Mouse (Mus musculus): ENCODE measurements around the gene Metrn.
"Not testable (repeated sequence)": the region's sequence is repeated elsewhere in the genome, so short reads cannot be mapped to it uniquely, and the experiment has no call there.

Gene Metrn

DNA sequence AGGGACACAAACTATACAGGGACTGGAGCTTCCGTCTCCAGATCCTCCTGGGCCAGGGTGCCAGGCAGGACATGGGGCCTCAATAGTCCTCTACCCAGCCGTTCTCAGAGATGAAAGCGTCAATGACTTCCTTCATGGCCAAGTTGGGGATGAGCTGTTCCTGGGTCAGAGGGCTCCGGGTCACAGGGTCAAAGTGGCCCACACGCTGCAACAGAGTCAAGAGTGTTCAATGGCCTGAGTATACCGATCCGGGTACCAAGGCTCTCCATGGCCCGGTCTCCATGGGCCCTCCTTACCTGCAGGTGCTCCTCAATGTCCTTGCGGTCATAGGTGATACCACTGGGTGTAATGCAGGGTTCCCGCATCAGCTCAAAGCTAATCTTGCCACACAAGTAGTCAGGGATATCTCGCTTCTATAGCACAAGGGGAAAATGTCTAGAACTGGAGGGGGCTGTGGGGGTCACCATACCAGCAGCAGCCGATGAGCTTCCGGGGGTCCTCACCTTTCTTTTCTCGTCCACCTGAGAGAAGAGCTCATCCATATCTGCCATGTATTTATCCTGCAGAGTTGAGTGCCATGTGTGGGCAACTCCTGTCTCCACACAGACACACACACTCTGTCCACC, 34.0 kb upstream of the Metrn start:
- no peak for DNase-seq (ENCODE audit: low spot score)

DNA sequence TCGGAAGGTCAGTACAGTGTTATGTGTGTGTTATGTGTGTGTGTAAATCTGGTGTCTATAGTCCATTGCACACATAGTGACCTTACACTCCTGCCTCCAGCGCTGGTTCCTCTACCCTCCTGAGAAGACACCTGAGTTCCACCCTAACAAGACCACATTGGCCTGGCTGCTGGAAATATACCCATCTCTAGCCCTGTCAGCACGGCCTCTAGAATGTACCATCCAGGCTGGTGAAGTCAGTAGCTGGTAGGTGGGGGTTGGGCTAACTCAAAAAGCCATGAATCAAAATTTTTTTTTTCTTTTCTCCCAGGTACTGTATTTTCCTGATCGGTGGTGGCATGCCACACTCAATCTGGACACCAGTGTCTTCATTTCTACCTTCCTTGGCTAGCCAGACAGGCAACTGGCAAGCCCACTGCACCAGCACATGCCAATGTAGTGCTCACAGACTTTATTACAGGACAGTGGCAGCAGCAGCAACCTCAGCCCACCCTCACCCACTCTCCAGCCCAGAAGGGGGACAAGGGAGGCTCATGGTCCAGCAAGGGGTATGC, 33.3 kb upstream of the Metrn start:
- DNase-seq (ENCODE audit: low spot score), result no peak

DNA sequence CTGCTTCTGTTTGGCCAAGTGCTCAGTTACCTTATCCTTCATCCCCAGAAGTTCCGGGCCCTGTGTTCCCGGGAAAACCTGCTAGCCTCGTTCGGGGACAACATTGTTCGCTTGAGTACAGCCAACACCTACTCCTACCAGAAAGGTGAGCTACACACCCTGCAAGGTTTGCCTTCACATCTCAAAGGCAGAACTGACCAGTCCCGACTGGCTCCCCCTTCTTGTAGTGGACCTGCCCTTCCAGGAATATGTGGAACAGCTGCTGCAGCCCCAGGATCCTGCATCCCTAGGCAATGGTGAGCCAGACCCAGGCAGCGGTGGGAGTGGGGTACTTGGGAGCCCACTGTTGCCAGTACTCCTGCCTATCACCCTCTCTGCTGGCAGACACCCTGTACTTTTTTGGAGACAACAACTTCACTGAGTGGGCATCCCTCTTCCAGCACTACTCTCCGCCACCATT, 32.7 kb upstream of the Metrn start:
- DNase-seq (ENCODE audit: low spot score), result no peak

DNA sequence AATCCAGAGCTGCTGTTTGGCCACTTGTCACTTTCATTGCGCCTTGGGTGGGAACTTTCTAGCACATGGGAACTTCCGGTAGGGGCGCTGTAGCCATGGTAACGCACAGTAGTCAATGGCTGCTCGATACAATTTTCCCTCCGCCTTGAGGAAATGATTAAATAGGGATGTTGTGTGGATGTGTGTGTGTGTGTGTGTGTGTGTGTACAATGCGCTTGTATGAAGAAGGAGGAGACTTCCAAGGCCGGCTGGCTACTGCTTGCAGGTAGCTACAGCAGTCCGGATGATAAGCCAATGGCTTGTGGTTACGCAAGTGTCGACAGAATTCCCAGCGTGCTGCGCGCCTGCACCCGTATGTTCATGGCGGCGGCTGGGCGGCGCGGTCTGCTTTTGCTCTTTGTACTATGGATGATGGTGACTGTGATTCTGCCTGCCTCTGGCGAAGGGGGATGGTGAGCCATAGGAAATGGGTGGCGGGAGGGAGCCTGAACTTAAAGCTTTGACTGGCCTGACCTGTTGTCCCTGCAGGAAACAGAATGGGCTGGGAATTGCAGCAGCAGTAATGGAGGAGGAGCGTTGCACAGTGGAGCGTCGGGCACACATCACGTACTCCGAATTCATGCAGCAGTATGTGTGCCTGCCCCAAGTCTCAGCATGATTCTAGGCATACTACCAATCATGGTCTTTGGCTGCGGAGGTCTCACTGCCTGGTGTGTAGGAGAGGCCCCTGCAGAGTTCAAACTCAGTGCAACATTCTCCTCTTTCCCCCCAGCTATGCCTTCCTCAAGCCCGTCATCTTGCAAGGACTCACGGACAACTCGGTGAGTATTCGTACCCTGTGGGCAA, 32.0 kb upstream of the Metrn start, which contains the start of gene Jmjd8:
Gene Jmjd8, plus strand, starts transcription at position 156 of the 846 bp plus-strand sequence.
- DNase-seq (ENCODE audit: low spot score), result peak; percentile 74

DNA sequence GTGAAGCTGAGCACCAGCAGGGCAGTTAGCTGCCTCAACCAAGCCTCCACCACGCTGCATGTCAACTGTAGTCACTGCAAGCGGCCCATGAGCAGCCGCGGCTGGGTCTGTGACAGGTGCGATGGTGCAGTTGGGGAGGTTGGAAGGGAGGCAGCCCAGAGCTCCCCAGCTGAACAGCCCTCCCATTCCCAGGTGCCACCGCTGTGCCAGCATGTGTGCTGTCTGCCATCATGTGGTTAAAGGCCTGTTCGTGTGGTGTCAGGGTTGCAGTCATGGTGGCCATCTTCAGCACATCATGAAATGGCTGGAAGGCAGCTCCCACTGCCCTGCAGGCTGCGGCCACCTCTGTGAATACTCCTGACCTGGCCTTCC, 31.3 kb upstream of the Metrn start:
- DNase-seq (ENCODE audit: low spot score), result no peak

DNA sequence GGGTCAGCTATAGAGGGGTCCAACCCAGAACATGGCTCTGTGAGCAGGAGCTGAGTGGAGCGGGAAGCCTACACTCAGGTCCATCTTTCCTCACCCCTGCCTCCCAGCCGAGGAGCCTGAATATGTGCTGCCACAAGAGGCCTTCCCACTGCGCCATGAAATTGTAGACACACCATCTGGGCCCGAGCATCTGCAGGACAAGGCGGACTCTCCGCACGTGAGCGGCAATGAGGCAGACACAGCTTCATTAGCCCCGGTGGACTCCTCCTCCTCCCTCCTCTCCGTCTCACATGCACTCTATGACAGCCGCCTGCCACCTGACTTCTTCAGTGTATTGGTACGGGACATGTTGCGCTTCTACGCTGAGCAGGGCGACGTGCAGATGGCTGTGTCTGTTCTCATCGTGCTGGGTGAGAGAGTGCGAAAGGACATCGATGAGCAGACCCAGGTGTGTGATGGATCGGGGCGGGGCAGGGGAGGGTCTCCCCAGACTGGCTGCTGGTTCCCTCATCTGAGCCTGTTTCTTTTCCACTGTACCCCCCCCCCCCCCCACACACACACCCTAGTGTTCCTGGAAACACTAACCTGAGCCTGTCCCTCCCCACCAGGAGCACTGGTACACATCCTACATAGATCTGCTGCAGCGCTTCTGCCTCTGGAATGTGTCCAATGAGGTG, 30.7 kb upstream of the Metrn start:
- no peak for DNase-seq (ENCODE audit: low spot score)

DNA sequence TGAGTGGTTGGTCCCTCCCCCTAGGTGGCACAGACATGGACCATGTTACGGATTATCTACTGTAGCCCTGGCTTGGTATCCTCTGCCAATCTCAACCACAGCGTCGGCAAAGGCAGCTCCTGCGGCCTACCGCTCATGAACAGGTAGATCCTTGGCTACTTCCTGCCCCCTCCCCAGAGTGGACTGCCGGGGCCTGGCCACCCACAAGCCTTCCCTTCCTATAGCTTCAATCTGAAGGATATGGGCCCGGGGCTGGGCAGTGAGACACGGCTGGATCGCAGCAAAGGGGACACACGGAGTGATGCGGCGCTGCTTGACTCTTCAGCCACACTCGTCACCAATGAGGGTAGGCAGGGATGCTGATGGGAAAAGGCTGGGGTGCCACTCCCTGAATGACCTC, 30.1 kb upstream of the Metrn start:
- DNase-seq (ENCODE audit: low spot score), result no peak

DNA sequence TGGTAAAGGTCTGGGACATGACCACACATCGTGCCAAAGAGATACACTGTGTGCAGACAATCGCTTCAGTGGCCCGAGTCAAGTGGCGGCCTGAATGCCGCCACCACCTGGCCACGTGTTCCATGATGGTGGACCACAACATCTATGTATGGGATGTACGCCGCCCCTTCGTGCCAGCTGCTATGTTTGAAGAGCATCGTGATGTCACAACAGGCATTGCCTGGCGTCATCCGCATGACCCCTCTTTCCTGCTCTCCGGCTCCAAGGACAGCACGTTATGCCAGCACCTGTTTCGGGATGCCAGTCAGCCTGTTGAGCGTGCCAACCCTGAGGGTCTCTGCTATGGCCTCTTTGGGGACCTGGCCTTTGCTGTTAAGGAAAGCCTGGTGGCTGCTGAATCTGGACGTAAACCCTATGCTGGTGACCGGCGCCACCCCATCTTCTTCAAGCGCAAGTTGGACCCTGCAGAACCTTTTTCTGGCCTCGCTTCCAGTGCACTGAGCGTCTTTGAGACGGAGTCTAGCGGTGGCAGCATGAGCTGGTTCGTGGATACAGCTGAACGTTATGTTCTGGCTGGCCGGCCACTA, 29.1 kb upstream of the Metrn start:
- no peak for DNase-seq (ENCODE audit: low spot score)

DNA sequence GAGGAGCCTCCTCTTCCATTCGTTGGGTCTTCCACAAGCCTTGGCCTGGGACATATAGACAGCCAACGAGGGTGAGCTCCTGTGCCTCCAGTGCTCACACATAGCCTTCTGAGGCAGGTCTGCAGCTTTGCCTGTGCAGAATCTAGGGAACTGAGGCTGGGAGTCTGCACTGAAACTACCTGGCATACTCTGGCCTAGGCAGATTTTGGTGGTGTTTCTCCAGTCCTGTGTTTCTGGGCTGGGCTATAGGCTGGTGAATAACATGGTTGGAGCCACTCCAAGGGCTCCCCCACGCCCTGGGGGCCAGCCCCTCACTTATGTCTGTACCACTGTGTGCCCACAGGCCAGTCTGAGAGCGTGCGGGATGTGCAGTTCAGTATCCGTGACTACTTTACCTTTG, 28.4 kb upstream of the Metrn start:
- DNase-seq (ENCODE audit: low spot score), result no peak

DNA sequence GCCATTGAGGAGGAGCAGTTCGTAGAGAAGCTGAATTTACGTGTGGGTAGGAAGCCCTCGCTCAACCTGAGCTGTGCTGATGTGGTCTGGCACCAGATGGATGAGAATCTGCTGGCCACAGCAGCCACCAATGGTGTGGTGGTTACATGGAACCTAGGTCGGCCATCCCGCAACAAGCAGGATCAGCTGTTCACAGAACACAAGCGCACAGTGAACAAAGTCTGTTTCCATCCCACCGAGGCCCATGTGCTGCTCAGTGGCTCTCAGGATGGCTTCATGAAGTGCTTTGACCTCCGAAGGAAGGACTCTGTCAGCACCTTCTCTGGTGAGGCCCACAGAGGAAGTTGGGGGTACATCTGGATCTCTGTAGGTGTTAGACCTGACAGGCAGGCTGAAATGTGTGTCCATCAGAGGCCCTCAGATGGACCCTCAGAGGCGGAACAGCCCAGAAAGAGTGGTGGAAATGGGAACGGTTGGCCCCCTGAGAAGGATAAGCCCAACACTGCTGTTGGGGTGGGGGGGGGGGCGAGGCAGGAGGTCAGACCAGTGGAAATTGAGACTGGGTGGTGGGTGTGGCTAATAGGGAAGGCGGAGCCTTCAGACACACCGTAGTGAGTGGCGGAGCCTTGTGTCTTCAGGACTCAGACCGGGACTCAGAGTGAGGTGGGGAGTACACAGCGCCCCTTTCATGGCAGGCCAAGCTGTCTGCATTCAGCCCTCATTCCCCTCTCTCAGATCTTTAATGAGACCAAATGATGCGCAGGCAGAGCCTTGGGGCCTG, 27.6 kb upstream of the Metrn start:
- no peak for DNase-seq (ENCODE audit: low spot score)

DNA sequence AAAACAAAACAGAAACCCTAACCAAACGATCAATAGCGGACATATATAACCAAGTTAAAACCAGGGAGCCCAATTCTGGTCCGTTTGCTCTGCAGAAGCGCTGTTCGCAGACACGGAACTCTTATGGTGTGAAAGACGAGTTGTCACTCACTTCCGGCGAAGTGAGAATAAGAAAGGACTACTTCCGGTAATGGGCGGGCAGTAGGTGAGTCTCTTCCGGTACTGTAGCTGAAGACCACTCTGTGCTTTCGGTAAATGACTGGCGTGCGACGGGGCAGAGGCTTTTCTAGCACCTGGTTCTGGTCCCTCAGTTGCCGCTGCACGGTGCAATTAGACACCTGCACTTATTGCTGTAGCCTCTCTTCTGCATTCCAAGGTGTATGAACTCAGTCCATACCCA, 26.5 kb upstream of the Metrn start, which contains the start of gene Wdr24:
Gene Wdr24, plus strand, starts transcription at position 176 of the 400 bp plus-strand sequence.
- peak; percentile 76 for DNase-seq (ENCODE audit: low spot score)

DNA sequence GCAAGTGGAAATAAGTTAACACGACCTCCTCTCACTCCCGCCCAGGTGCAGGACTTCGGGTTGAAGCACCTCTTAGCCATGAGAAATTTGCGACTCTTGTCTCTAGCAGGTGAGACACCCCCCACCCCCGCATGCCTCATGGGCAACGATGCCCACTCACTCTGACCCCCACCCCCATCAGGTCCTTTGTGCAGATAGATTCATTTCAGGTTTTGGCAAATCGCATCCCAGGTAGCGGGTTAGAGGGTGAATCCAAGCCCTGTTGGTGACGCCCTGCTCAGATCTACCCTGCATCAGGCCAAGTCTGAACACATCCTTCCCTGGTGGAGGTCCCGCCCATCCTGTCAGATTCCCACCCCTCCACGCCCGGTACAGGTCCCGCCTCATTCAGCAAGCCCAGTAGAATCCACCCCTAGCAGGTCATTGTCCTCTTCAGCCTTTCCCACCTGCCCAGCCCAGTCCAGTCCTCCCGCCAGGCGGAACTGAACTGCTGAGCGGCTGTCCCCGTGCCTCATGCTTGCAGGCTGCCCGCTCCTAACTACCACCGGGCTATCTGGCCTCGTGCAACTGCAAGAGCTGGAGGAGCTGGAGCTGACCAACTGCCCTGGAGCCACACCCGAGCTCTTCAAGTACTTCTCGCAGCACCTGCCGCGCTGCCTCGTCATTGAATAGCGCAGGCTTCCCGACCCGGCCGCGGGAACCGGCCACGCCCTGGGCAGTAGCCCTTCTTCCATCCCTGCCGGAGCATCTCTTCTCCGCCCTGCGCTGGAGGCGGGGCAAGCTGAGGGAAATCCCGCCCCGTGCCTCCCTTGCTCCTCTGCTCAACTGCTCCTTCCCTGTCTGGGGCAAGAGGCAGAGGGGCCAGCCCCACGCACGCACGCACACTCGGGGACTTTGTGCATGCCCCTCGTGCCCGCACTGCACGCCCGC, 22.2 kb upstream of the Metrn start:
- no peak for DNase-seq (ENCODE audit: low spot score)

DNA sequence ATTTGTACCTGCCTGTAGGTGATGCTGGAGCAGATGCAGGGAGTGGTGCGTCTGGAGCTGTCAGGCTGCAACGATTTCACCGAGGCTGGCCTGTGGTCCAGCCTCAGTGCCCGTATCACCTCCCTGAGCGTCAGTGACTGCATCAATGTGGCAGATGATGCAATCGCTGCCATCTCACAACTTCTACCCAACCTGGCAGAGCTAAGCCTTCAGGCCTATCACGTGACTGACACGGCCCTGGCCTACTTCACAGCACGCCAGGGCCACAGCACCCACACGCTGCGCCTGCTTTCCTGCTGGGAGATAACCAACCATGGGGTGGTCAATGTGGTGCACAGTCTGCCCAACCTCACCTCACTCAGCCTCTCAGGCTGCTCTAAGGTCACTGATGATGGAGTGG, 20.7 kb upstream of the Metrn start:
- no peak for DNase-seq (ENCODE audit: low spot score)

DNA sequence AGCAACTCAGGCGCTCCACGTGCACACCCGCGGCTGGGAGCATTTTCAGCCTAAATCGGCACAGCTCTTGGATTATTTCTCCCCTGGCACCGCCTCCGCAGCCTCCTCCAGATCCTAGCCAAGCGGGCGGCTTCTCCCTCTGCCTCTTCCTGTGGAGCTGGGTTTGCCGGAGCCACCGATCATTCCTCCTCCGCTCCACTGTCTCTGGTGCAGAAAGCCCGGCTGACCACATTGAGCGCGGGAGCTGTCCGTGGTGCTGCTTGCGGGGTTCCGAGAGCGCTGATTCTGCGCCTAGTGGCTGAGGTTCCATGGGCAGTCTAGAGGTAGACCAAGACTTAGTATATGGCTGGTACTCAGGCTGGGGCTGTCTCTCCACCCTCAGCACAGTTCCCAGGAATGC, 16.5 kb upstream of the Metrn start:
- DNase-seq (ENCODE audit: low spot score), result peak; percentile 87

DNA sequence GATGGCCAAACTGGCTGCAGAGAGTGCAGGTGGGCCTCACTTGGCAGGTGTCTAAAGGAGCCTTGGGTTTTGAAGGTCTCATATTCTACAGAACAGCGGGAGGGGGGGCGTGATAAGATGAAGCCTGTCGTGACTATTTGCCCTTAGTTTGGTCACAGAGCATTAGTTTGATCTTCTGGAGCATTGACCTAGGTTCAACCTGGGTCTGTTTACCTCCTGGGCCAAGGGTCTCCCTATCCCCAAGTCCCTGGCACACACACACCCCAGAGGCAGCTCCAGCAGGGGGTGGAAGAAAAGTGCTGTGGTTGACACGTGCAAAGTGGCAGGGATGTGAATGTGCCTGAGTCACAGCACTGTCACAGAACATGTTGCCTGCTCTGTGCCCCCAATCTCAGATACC, 14.0 kb upstream of the Metrn start:
- no peak for DNase-seq (ENCODE audit: low spot score)

DNA sequence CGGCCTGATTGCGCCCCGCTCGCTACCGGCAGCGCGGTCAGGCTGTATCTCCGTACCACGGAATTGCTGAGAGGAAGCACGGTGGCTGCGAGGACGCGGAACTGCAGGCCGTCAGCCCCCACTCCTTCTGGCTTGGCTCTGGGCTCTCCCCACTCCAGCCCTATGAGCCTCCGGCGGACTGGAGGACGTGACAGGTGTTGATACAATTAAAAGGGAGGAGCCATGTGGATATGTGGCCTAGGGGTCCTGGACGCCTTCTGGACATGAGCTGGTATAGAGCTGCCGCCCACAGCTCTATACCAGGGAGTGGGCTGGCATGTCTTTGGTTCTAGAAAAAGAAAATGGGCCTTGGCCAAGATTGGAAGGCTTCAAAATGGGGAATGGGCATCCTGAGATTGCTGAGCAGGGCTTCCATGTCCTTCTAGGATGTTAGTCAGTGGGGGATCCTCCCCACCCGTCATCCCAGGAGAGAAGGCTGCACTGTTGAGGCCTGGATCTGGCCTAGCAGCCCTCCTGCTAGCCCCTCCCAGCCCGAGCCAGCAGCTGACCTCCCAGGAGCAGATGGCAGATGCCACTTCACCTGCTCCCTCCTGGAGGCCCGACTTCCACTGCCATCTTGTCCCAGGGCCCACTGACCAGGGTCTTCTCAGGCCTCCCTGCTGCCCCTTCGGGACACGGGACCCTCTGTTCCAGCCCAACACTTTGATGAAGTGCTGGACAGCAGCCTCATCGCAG, 12.8 kb upstream of the Metrn start:
- DNase-seq (ENCODE audit: low spot score), result no peak

DNA sequence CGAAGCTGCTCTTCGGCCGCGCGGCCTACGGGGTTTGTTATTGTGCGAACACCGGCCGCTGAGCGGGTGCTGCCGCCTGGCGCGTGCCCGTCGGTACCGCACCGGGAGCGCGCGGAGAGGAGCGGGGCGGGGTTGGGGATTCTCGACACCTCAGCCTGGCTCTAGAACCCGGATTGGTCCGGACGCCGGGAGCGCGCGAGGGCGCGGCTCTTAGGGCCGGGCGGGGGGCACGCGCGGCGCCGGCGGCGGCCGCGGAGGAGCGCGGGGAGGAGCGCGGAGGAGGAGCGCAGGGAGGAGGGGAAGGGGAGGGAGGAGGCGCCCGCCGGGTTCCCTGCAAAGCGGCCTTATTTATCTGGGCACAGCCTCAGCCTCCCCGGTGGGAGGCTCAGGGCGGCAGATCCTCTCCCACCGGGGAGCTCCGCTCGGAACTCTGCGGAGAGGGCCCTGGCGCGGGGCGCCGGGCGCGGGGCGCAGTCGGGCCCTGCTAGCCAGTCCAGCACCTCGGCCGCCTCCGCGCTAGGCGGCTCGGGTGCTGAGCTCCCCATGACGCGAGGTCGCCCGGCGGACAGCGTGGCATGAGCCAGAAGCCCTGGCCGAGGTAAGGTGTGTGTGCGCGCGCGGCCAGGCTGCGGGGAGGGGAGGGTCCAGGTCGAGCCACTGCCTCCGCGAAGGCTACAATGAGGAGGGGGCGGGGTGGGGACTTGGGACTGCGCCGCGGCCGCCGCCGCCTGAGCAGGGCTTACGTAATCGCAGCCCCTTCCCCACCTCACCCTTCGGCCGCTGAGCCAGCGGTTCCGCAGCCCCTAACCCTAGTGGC, 12.1 kb upstream of the Metrn start, which contains the start of gene Fbxl16:
Gene Fbxl16, plus strand, starts transcription at position 297 of the 817 bp plus-strand sequence.
- DNase-seq (ENCODE audit: low spot score), result peak; percentile 70

DNA sequence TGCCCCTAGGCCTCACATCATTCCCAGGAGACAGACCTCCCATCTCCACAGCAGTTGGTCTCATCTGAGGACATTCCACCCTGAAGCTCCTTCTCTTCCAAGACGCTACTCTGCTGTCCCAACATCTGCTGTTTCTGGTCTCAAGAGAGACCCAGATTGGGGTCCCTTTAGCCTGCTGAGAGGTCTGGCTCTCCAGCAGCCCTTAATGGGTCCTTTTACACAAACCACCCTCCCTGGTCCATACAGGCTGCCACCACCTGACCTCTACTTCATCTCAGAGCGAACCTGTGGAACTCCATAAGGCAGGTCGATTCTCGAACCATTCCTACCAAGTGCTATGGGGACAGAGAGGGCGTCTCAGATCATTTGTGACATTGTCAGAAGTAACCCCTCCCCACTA, 11.1 kb upstream of the Metrn start:
- DNase-seq (ENCODE audit: low spot score), result no peak

DNA sequence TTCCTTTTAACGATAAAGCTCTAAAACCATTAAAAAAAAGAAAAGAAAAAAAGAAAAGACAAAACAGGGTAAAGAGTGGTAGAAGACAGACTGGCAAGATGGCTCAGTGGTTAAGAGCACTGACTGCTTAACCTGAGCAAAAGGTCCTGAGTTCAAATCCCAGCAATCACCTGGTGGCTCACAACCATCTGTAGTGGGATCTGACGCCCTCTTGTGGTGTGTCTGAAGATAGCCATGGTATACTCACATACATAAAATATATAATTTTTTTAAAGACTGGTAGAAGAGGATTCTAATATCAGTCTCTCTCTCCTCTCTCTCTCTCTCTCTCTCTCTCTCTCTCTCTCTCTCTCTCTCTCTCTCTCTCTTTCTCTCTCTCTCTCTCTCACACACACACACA, 10.5 kb upstream of the Metrn start:
- not testable (repeated sequence) for DNase-seq (ENCODE audit: low spot score)
